Mouse (Mus musculus) heart, adult 8-10 months (tissue): ENCODE results near the gene Chka. TPM values are rescaled to one million over a fixed set of nuclear protein-coding genes. Genes with fewer than 3 reads are reported as not detected.

Experiments
- DNase-seq: peaks from one replicate; pipeline ENCODE4 v3.0.0; 2022; ENCODE audit warnings: low spot score
- total RNA-seq, 4 experiments: library from RNA; stranded (reverse); gene quantifications; 2 replicates each; pipeline ENCODE4 v1.2.4; 2022

The Chka gene
- total RNA-seq, result 10 to 100 TPM in 1 of 4 experiments, 1 to 10 TPM in 3; 8.3 to 10.4 (median 8.7) TPM

DNA sequence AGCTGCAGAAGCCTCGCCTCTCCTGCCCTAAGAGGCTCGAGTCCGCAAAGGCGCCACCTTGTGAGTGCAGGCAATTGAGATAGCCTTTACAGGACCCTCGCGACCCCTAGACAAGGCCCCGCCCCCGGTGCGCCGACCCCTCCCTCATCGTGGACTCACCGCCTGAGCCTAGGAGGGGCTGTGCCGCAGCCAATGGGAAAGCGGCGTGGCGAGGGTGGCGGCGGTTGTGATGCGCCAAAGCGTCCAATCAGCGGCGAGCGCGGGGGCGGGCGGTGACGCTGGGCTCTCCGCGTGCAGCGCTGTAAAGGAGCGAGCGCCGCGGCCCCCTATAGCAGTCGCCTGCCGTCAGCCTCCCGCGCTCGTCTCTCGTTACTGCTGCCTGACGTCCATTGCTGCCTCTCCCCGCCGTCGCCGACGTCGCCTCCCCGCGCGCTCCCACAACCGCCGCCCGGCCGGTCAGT lies at the start of gene Chka:
Chka (plus strand) TSS at position 272 of the 461 bp plus-strand sequence.
- DNase-seq, result peak; percentile 94

- DNase-seq, result no peak
Observed at GRCm38 (mm10) chr19:3805526-3805925, 46.0 kb upstream of the Chka start.

DNA sequence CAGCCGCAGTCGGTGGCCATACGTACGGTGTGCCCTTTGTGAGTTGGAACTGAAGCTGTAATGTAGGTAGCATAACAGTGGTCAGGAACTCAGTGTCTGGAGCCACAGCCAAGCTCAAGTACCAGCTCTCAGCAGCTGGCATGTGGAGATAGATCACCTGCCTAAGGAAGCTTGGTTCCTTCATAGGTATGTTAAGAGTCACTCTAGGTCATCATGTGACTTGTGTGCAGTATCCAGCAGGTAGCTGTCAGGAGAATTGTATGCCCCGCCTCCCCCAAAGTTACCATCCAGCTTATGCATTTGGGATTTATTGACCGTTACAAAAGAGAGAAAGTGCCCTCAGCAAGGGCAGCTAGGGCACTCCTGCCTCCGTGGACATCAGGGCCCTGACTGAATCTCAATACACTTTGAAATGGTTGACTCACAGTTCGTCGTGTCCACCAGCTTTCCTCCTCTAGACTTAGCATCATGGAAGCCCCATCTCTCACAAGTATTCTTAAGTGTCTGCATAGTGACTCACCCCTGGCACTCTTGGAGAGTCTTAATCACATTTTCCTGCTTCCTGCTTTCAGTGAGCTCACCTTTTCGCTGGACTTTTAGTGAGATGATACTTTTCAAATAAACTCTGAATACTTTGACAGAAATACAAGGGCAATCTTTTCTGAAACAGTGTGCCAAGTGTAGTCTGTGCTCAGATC lies 40.9 kb upstream of the Chka start:
- DNase-seq, result no peak

DNA sequence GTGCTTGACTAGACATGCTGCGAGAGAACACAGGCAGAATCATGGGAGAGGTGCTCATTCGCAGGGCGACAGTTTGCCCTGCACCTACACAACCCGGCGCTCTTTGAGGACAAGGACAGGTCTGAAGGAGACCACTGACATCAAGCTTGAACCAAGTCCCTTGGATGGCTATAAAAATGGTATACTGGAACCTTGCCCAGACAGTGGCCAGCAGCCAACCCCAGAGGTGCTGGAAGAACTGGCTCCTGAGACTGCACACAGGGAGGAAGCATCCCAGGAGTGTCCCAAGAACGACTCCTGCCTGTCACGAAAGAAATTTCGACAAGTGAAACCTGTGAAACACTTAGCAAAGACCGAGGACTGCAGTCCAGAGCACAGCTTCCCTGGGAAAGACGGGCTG lies 37.1 kb upstream of the Chka start:
- peak; percentile 53 for DNase-seq

DNA sequence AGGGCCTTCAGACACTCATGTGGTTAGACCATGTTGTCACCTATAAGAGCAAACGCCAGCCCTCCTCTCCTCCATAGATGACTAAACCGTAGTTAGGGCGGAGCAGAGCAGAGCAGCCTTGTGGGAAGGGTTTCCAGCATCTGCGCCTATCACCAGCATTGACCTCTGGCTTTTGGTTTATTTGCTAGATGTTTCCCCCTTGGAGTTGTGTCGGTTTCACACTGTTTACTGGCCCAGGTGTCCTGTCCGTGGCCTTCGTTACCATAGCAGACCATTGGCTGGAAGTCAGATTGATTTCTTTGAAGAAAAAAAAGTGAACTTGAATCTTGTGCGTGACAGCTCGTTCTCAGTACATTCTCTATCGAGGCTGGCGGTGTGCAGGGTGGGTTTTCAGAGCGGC lies 35.7 kb upstream of the Chka start:
- no peak for DNase-seq

- DNase-seq, result no peak
Observed at GRCm38 (mm10) chr19:3819080-3819479, 32.5 kb upstream of the Chka start.

GRCm38 (mm10) chr19:3819899-3820444 lies 31.6 kb upstream of the Chka start:
- DNase-seq, result no peak

GRCm38 (mm10) chr19:3825044-3825443 lies 26.5 kb upstream of the Chka start:
- DNase-seq, result no peak

- no peak for DNase-seq
Observed at GRCm38 (mm10) chr19:3829863-3830262, 21.7 kb upstream of the Chka start.

GRCm38 (mm10) chr19:3831716-3832115 lies 19.9 kb upstream of the Chka start:
- no peak for DNase-seq

DNA sequence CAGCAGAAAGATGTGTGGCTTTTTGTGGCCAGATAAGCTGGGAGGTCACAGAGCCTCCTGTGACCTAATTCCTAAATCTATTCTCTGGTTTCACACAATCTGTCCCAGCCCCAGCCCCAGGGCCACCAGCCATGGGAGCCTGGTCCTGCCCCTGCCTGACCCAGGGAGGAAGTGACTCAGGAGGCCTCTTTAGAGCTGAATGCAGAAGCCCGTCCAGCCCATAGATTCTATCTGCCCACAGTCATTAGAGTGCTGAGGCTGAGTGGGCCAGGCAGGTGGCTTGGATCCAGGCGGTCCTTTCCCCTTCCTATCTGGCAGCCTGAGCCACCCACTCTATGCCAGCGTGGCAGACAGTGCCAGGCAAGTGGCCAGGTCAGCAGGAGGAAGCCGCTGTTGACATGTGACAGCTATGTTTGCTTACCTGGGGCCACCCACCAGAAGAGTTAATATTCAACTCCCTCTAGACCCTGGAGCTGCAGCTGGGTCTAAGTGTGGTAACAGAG lies 18.7 kb upstream of the Chka start:
- peak; percentile 28 for DNase-seq

DNA sequence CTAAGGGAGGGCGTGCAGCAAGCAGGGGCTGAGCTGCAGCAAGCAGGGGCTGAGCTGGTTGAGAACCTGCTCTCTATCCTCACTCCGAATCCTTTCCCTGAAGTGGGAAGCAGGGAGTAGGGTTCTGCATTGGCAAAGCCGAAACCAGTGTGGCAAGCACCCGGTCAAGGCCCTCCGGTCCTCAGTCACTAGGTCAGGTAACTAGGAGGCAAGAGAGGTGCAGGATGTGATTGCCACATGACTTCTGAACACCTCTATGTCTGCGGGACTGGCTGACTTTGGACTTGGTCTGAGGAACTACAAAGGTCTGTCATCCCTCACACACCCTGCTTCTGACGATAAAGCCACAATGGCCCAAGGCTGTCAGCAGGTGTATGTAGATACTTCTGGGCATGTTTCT lies 17.3 kb upstream of the Chka start:
- no peak for DNase-seq

- DNase-seq, result no peak
Observed at GRCm38 (mm10) chr19:3836791-3837190, 14.8 kb upstream of the Chka start.

GRCm38 (mm10) chr19:3838931-3839330 lies 12.6 kb upstream of the Chka start:
- DNase-seq, result no peak

- DNase-seq, result no peak
Observed at GRCm38 (mm10) chr19:3839686-3840085, 11.9 kb upstream of the Chka start.

DNA sequence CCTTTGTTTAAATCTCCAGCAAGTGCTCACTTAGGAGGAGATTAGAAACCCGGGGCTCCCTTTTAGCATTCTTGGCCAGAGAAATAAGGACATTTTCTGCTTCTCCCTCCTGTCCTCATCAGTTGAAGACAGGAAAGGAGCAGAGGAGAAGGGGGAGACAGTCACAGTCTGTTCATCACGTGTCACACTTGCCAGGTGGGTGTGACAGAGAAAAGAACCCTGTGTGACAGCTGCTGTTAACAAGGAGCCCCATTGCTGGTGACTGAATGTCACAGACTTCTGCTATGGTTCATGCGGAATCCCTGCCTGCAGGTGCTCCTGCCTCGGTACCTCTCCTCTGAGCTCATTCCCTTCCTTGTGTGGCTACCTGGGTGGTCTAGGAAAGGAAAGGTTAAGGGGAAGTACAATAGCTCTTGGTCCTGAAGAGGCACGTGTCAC lies 11.3 kb upstream of the Chka start:
- DNase-seq, result no peak

DNA sequence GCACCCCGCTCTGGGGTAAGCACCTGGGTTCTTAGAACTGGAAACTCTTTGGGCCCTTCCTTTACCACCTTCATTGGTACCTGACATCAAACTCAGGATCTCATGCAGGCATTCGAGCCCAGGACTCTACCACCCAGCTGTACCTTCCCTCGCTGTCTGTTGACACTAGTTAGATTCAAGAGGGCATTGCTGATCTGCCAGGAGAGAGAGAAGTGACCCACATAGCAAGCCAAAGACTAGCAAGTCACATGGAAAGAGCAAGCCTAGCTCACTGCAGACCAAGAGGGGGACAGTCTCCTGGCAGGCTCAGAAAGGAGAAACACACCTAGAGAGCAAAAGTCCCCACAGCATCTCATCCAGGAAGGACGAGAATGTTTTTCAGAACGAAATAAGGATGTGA lies 10.9 kb upstream of the Chka start:
- DNase-seq, result no peak

DNA sequence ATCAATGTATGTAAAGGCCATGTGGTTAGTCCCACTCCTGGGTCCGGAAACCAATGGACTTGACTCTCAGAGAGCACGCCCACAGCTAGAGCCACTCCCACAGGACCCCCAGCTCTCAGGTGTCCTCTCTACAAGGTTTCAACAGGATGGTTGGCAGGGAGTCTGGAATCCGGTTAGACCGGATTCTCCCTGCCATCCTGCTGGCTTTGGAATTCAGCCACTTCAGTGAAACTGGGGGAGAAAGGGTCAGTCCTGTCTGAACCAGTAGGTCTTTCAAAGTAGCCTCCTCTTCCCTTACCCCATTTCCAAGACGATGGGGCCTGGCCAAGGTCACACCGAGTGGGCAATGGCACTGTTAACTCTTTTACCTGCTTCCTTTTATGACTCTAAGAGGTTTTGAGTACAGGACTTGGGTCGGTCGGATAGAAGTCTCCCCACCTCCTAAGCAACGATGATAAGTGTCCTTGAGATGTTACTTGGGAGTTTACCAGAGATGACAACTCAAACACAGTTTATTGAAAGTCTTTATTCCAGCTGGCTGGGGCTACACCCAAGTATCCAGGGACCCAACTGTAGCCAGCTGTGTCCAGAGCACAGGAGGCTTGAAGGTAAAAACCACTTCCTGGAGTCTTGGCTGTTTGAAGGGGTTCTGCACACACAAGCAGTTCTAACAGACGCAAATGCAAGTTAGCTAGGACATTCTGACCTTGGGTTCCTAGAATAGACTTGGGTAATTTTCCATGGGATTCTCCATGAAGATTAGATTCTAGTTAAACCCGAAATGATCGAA lies 9.0 kb upstream of the Chka start:
- no peak for DNase-seq

- DNase-seq, result no peak
Observed at GRCm38 (mm10) chr19:3843629-3844028, 7.9 kb upstream of the Chka start.

DNA sequence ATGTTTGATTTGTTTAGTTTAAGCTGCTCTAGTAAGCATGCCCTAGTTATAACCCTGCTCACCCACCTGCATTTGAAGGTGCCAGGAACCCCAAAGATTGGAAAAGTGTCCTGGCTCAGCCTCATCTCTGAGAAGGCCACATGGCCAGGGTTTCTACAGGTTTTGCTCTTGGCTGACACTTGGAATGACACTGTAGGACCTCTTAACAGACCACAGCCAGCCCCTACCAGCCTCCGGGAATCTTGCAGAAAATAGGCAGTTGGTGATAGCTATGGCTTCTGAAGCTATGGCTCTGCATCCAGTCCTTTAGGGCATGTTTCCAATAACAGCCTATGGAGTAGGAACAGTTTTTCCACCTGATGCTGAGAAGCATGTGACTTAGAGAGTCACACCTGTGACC lies 6.7 kb upstream of the Chka start:
- no peak for DNase-seq

- DNase-seq, result no peak
Observed at GRCm38 (mm10) chr19:3845339-3845738, 6.2 kb upstream of the Chka start.

- no peak for DNase-seq
Observed at GRCm38 (mm10) chr19:3845803-3846406, 5.7 kb upstream of the Chka start.
